Mouse (Mus musculus) CH12.LX (cell line): ENCODE measurements at regions not wholly inside any gene's neighbourhood (a gene's known extent, or its start where the extent isn't known, plus 50 kb on each side); places are given as distances from the start of the nearest gene placed in this dataset.

Source experiments
- CTCF ChIP-seq, 2 experiments: IDR thresholded peaks in 1 of 2; conservative IDR thresholded peaks in 1 of 2; 2 replicates each; pipeline ENCODE4 v1.5.1; 2011 to 2012; ENCODE audit warnings: low read depth in 2 of 2, low read length in 2 of 2, improper control_type of control experiment in 1 of 2, inconsistent platforms in 1 of 2, mild to moderate bottlenecking in 1 of 2, moderate library complexity in 1 of 2
- ELF1 ChIP-seq: IDR thresholded peaks from 2 replicates; pipeline ENCODE4 v1.6.1; 2014; ENCODE audit warnings: low read depth, mild to moderate bottlenecking, inconsistent platforms, low read length, improper control_type of control experiment
- EP300 ChIP-seq: IDR thresholded peaks from 2 replicates; pipeline ENCODE4 v1.6.1; 2011; ENCODE audit warnings: low read length, improper control_type of control experiment
- MAX ChIP-seq: IDR thresholded peaks from 2 replicates; pipeline ENCODE4 v1.6.1; 2011; ENCODE audit warnings: low read length, improper control_type of control experiment
- MXI1 ChIP-seq: IDR thresholded peaks from 2 replicates; pipeline ENCODE4 v1.6.1; 2011; ENCODE audit warnings: mild to moderate bottlenecking, low read depth, low read length, improper control_type of control experiment
- MYC ChIP-seq: IDR thresholded peaks from 2 replicates; pipeline ENCODE4 v1.6.1; 2011; ENCODE audit warnings: low read depth, mild to moderate bottlenecking, improper control_type of control experiment, low read length
- POLR2A ChIP-seq: IDR thresholded peaks from 2 replicates; pipeline ENCODE4 v1.6.1; 2011; ENCODE audit warnings: low read depth, mild to moderate bottlenecking, improper control_type of control experiment, low read length
- POLR2AphosphoS2 ChIP-seq: IDR thresholded peaks from 2 replicates; pipeline ENCODE4 v1.6.1; 2011; ENCODE audit warnings: low read depth, low read length, improper control_type of control experiment
- ZNF384 ChIP-seq: IDR thresholded peaks from 2 replicates; pipeline ENCODE4 v1.6.1; 2012; ENCODE audit warnings: low read depth, low read length, improper control_type of control experiment, inconsistent platforms

- TF ChIP-seq MXI1, result no peak
- TF ChIP-seq CTCF (conservative IDR thresholded peaks at IDR 0.05 in 1 of 2, IDR thresholded peaks at IDR 0.05 in 1 of 2; ENCODE audit: low read depth in 2 of 2, low read length in 2 of 2), result no peak
- no peak for TF ChIP-seq POLR2A
- no peak for TF ChIP-seq ZNF384
- TF ChIP-seq MAX, result no peak
- no peak for TF ChIP-seq ELF1
- TF ChIP-seq POLR2AphosphoS2, result no peak
- TF ChIP-seq MYC, result no peak
- no peak for TF ChIP-seq EP300
These were observed 425.5 kb upstream of the Gm5150 start for GRCm38 (mm10) chr3:16431819-16432115.
